Mouse (Mus musculus) right cerebral cortex, postnatal 36 days (tissue): ENCODE results near the gene Cyp4f16.
"Not testable (repeated sequence)": the region's sequence is repeated elsewhere in the genome, so short reads cannot be mapped to it uniquely, and the experiment has no call there.

Source experiments
- DNase-seq, 2 experiments: peaks; one replicate each; pipeline ENCODE4 v3.0.0; 2022; ENCODE audit warnings: low spot score in 2 of 2, mixed read lengths in 1 of 2

Gene Cyp4f16

DNA sequence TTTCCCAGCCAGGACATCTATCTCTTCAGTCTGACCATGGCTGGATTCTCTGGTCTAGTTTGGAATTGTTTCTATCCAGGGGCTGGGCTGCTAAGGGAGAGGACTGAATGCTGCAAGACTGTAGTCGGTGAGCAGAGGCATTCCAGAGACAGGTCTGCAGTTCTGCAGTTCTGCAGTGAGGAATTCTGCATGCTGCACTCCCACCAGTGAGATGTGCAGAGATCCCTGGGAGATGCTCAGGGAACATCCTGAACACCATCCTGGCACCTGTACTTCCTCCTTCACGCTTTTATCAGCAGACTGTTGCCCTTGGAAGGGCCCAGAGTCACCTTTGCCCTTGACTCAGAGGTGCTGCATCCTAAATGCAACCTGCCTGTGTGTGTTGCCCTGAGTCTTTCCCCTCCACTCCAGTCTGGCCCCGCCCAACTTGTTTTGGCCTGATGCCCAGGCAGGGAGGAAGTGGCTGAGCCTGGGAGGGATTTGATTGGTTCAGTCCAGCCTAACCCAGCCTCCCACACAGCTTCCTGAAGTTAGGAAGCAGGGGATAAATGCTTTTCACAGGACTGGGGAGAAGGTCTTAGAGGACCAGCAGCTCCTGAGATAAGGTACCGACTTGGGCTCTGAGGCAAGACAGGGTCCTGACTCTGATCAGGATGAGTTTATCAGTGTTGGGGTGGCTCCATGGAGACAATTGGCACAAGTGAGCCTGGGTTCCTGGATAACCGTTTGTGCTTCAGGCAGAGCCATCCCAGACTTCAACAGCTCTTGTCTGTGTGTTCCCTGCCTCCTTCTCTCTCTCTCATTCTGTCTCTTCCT lies at the start of gene Cyp4f16:
Cyp4f16 (plus strand) TSS at position 508 of the 816 bp plus-strand sequence.
- peak; percentile 44 to 58 for DNase-seq

DNA sequence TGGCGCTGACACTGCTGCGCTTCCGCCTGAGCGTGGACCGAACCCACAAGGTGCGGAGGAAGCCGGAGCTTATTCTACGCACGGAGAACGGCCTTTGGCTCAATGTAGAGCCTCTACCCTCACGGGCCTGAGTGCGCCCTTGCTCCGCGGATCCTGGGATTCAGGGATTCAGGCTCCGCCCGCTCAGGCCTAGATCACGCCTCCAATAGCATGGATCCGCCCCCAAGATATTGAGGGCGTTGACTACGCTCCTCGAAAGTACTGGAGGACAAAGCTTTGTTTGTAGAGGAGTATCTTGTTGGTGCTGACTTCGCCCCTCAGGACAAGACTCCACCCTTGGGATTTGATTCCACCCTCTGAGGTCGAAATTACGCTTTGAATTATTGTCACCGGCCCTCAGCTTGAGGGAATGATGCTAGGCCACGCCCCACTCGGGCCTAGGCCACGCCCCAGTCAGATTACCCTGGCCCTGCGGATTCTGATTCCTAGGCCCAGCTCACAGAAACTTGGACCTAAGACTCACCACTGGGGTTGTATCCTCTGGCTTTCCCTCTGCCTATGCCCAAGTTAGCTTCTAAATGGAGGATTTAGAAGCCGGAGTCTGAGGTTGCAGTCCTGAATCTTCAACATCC lies 43.9 kb upstream of the Cyp4f16 start:
- no peak for DNase-seq

- peak; percentile 36 to 51 for DNase-seq
Measured at GRCm38 (mm10) chr17:32494601-32495000, 41.8 kb upstream of the Cyp4f16 start.

DNA sequence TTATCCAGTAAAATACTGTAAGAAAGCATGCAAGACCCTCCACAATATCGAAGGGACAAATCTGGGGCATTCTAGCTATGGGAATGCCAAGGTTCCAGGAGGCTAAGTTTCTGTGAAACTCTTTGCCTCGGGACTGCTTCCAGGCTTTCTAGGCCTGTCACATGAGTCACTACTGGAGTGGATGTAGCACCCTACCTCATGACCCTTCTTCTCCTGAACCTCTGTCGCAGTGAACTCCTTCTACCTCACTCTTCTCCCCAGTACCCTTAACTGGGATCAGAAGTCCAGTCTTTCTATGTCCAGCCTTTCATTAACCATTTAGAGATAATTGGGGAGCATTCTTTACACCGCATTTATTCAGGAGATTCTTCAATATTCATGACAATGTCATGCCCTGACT lies 35.8 kb upstream of the Cyp4f16 start:
- not testable (repeated sequence) for DNase-seq

DNA sequence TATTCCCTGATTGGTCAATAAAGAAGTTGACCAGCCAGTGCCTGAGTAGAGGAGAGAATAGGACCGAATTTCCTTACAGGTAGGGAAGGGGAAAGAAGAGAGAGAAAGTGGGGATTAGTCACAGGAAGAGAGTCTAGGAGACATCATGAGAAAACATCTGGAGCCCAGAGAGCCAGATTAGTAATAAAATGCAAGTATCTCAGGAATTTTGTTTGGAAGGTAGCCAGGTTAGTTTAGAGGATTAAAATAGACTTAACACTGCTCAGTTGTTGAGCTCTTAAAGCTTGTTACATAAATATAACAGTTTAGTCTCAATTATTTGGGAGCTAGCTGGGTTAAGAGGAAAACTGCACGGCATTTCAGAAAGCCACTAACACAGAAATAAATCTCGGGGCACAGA lies 35.3 kb upstream of the Cyp4f16 start:
- no peak for DNase-seq

DNA sequence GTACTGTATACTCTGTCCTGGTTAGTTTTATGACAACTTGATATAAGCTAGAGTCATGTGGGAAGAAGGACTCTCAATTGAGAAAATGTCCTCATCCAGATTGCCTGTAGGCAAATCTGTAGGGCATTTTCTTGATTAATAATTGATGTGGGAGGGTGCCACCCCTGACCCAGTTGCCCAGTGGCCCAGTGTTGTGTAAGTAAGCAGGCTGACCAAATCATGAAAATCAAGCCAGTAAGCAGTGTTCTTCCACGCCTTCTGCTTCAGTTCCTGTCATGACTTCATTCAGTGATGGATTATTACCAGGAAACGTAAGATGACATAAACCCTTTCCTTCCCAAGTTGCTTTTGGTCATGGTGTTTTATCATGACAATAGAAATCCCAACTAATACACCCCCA lies 33.2 kb upstream of the Cyp4f16 start:
- no peak for DNase-seq

GRCm38 (mm10) chr17:32505851-32506728 lies 30.3 kb upstream of the Cyp4f16 start, which contains the start of gene Cyp4f17:
Gene Cyp4f17, plus strand, starts transcription at chr17:32506050.
- no peak for DNase-seq

GRCm38 (mm10) chr17:32506729-32507245 lies 29.6 kb upstream of the Cyp4f16 start:
- no peak for DNase-seq

DNA sequence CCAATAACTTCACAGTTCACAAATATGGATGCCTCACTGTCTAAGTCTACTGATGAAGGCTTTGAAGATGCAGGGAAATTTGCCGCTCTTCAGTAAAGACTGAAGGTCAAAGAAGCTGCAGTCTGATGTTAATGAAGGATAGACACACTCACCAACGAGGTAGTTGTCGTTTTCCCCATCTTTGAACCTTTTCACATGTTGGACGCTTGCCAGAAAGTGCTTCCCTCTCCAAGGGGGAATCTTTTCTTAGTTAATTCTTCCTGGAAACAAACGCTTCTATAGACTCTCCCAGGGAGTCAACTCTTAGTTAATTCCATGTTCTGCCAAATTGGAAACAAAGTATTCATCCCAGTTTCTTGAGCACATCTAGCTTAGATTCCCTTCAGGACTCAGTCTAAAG lies 20.2 kb upstream of the Cyp4f16 start:
- no peak for DNase-seq

DNA sequence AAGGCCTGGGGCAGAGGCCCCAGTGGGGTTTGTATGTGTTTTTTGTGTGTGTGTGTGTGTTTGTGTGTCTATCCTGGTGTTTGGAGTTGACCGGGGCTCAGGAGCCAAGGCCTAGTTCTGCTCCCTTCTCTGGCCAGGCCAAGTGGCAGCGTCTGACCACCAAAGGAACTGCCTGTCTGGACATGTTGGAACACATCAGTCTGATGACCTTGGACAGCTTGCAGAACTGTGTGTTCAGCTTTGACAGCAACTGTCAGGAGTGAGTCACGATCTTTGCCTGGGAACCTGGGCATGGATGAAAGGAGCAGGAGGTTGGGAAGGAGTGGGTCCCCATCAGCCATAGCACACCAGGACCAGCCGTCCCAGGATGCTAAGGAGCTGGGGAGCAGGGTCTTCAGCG lies 14.4 kb upstream of the Cyp4f16 start:
- no peak for DNase-seq

DNA sequence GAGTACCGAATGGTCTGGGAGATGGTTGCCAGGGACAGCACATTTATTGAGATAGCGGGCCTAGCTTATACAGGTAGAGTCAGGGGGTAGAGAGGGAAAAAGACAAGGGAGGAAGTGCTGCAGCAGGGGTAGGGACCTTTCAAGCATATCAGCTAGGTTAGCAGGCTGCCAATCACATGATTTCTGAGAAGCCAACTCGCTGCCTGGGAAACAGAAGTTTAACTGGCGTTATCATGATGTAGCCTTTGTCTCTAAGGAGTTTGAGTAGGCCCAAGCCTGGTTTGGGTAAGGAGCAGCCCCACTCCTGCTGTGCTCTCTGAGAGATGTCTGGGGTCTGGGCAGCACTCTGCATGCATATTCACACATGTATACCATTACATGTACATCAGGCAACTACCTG lies 14.0 kb upstream of the Cyp4f16 start:
- no peak for DNase-seq

GRCm38 (mm10) chr17:32522816-32523215 lies 13.5 kb upstream of the Cyp4f16 start:
- no peak for DNase-seq

GRCm38 (mm10) chr17:32523895-32524294 lies 12.5 kb upstream of the Cyp4f16 start:
- DNase-seq, result no peak

DNA sequence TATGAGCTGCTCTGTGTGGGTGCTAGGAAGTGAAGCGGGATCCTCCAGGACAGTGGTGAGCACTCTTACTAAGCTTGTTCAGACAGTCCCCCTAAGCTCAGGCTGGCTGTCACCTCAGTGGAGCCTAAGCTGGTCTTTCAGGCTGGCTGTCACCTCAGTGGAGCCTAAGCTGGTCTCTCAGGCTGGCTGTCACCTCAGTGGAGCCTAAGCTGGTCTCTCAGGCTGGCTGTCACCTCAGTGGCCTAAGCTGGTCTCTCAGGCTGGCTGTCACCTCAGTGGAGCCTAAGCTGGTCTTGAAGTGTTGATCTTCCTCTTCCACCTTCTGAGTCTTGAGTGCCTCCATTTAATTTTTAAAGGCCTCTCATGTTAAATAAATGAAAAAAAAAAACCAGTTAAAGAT lies 10.0 kb upstream of the Cyp4f16 start:
- not testable (repeated sequence) for DNase-seq

DNA sequence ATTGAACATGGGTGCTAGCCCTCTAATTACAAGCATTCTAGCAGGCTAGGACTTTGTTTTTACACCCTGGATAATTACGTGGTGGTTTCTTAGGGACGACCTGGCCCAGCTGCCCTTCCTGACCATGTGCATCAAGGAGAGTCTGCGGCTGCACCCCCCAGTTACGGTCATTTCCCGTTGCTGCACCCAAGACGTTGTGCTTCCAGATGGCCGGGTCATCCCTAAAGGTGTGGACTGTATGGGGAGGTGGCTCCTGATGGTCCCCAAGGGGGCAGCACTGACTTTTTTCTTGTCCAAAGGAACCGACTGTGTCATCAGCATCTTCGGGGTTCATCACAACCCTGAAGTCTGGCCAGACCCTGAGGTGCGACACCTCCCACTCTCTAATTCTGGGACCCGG lies 8.6 kb upstream of the Cyp4f16 start:
- no peak for DNase-seq

DNA sequence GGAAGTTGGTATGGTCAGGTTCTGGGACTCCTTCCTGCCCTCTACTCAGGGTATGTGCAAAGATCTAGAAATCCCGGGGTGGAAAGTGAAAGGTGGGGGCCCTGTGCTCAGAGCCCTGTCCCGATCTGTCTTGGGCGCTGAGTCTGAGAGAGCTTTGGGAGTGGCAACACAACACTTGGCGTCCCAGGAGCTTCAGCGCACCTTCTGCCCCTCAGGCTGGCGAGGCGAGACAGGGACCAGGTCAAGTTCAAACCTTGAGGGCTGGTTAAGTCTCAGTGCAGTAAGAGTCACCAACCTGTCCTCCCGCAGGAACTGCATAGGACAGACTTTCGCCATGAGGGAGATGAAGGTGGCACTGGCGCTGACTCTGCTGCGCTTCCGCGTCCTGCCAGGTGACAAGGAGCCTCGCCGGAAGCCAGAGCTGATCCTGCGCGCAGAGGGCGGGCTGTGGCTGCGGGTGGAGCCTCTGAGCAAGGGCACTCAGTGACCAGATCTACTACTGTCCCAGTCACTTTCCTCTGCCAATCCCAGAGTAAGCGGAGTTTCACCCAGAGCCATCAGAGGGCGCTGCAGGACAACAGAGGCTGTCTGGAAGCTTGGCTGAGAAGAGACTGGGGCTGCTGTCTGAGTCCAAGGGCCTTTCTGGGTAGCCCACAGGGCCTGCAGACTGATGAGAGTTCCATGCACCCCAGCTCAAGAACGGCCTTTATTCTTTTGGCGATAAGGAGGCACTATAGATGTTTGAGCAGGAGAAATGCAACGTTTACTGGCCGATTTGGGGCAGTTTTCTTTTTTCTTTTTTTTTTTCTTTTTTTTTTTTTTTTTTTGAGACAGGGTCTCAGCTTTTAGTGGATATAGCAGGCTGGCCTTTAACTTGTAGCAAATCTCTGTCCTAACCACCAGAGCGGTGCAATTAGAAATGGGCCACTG lies 7.7 kb upstream of the Cyp4f16 start:
- peak; percentile 65 to 69 for DNase-seq

- not testable (repeated sequence) for DNase-seq
Measured at GRCm38 (mm10) chr17:32532356-32532755, 4.0 kb upstream of the Cyp4f16 start.

DNA sequence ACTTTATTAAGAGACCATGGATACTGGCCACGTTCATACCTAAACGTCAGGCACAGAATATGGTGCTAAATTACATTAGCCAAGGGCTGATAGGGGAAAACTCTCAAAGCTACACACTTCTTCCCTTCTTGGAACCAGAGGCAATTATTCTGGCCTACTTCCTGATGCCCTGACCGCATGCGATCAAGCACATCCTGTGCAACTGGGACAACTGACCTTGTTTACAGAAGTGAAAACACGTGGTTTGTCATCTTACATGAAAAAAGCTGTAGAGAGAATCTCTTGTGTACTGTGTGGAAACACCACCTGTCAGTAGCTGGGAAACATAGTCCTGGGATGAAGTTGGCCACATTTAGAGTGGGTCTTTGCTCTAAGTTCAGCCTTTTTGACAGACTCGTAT lies 2.3 kb upstream of the Cyp4f16 start:
- DNase-seq, result no peak

GRCm38 (mm10) chr17:32536867-32537250 lies 501 bp downstream of the Cyp4f16 start:
- no peak for DNase-seq

DNA sequence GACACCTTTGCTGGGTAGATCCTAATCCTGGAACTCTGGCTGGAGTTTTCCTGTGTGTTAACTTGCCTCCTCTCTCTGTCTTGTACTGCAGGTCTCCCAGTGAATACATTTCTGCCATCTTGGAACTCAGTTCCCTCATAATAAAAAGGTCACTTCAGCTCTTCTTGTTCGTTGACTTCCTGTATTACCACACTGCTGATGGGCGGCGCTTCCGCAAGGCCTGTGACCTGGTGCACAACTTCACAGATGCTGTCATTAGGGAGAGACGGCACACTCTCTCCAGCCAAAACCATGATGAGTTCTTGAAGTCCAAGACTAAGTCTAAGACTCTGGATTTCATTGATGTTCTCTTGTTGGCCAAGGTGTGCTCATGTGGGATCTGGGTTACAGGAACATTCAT lies 8.4 kb downstream of the Cyp4f16 start:
- not testable (repeated sequence) for DNase-seq

DNA sequence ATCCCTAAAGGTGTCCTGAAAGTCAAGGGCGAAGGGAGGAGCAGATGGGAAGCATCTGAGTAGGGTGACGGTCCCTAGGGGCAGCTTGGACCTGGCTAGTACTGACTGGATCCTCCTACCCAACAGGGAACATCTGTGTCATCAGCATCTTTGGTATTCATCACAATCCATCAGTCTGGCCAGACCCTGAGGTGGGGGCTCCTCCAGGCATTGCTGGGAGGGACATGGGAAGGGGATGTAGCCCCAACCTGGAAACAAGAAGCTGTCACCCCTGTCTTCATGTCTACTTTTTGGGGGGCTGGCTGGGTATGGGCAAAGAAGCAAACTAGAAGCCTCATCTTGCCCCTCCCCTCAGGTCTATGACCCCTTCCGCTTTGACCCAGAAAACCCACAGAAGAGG lies 14.0 kb downstream of the Cyp4f16 start:
- DNase-seq, result not testable (repeated sequence)
